Mouse (Mus musculus): Measurements from ENCODE around the gene Ccdc181. TPM values are rescaled to one million over a fixed set of nuclear protein-coding genes. Genes with fewer than 3 reads are reported as not detected.

The Ccdc181 gene
- 21.9 and 22.8 TPM in 2 replicates for polyA plus RNA-seq (2015; fragmentation: Nextera tagmentation; extraction: Ambion mirVana)

DNA sequence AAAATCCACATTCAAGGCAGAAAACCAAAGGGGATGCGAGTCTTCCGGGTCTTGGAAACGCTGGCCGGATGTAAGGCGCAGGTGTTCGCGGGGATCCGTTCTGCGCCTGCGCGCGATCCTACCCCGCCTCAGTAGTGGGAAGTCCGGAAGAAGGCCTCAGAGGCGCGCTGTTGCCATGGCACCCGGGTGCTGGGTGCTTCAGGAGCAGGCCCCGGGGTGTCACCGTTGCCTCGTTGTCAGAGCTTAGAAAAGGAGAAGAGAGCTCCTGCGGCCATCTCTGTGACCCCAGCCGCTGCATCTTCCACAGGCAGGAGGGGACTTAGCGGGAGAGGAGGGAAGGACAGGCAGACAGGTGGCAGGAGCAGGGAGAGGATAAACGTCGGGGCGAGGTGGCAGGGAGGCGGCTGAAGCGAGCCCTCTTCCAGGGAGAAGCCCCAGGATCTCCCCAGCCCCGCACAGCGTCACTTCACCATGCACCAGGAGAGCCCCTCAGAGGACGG lies at the start of gene Ccdc181:
TSS of gene Ccdc181 (plus strand) at position 131 of the 500 bp plus-strand sequence.

DNA sequence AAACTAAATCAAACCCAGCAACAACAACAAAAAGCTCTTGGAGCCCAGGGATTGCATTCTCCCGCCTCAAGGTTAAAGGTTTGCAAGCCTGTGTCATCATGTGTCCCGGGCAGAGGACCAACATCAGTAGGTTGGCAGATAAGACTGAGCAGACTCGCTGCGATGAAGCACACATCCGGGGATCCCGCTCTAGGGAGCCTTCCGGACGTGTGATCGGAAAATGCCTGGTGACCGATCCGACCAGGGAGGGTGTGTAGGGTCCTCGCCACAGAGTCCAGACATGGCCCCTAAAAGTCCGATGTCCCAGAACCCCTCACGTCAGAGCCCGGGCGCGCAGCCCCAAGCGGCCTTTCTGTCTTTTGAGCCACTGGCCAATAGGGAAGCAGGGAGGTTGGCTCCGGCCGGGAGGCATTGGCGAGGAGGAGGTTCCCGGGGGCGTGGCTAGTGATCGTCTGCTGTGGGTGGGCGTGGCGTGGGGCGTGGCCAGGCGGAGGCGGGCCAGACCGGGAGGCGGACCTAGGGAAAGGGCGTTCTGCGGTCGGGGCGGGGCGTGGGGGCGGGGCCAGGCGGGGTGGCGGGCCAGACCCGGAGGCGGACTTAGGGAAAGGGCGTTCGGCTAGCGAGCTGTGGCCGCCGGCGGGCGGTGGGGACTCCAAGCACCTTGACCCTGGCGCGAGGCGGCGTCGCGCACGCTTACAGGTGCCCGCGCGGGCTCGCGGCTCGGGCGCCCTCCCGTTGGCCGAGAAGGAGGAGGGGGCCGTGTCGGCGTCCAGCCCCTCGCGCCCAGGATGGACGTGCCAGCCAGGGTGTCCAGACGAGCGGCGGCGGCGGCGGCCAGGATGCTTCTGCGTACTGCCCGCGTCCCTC lies 26.7 kb upstream of the Ccdc181 start, which contains the start of gene Slc19a2:
TSS of gene Slc19a2 (plus strand) at position 582 of the 867 bp plus-strand sequence.

DNA sequence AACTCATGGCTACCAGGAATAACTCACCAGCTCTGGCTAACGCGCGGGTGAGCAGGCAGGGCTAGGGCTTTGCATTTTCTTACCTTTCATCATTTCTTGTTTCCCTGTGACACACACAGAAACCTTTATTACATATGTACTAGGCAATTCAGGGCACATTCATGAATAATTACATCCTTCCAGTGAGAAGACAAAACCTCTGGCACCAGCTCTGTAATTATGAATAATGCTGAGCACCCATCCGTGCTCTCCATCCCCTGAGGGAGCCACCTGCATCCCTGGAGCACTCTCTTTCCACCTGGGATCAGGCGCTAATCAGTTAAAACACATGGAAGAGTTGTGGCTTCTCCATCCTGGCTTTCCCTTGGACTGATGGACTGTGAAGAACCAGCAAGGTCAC lies 28.4 kb downstream of the Ccdc181 start, which contains the start of gene Nme7:
TSS of gene Nme7 (plus strand) at position 301 of the 400 bp plus-strand sequence.

GRCm38 (mm10) chr1:164307124-164307751 lies 31.9 kb downstream of the Ccdc181 start, which contains the start of gene Blzf1:
TSS of gene Blzf1 (minus strand) at chr1:164307489.

Other genes with a start within 250 kb of the Ccdc181 start
- gene Sele, start 227.4 kb upstream of the Ccdc181 start, polyA plus RNA-seq (2015; fragmentation: Nextera tagmentation; extraction: Ambion mirVana): not detected in 2 replicates
- gene Sell, start 213.6 kb upstream of the Ccdc181 start, polyA plus RNA-seq (2015; fragmentation: Nextera tagmentation; extraction: Ambion mirVana): 0.12 TPM in 1 of 2 replicates, not detected in the other
- 0.09 and 0.18 TPM in 2 replicates for gene Selp, start 160.3 kb upstream of the Ccdc181 start, polyA plus RNA-seq (2015; fragmentation: Nextera tagmentation; extraction: Ambion mirVana)
- 0.14 and 0.17 TPM in 2 replicates for gene F5, start 123.7 kb upstream of the Ccdc181 start, polyA plus RNA-seq (2015; fragmentation: Nextera tagmentation; extraction: Ambion mirVana)
- gene Slc19a2, start 26.5 kb upstream of the Ccdc181 start, polyA plus RNA-seq (2015; fragmentation: Nextera tagmentation; extraction: Ambion mirVana): 9.3 and 9.5 TPM in 2 replicates
- gene Nme7, start 28.5 kb downstream of the Ccdc181 start, polyA plus RNA-seq (2015; fragmentation: Nextera tagmentation; extraction: Ambion mirVana): 23.4 and 23.6 TPM in 2 replicates
- 25.8 and 29.6 TPM in 2 replicates for gene Blzf1, start 31.9 kb downstream of the Ccdc181 start, polyA plus RNA-seq (2015; fragmentation: Nextera tagmentation; extraction: Ambion mirVana)
- 755 and 805 TPM in 2 replicates for gene Atp1b1, start 182.8 kb downstream of the Ccdc181 start, polyA plus RNA-seq (2015; fragmentation: Nextera tagmentation; extraction: Ambion mirVana)

Measured in neural tube, postnatal 0 days (tissue).